Mouse (Mus musculus): ENCODE data around the gene D430042O09Rik. TPM values are rescaled to one million over a fixed set of nuclear protein-coding genes. Genes with fewer than 3 reads are reported as not detected.

D430042O09Rik gene
- polyA plus RNA-seq, 1 experiment, result 19.8 TPM

DNA sequence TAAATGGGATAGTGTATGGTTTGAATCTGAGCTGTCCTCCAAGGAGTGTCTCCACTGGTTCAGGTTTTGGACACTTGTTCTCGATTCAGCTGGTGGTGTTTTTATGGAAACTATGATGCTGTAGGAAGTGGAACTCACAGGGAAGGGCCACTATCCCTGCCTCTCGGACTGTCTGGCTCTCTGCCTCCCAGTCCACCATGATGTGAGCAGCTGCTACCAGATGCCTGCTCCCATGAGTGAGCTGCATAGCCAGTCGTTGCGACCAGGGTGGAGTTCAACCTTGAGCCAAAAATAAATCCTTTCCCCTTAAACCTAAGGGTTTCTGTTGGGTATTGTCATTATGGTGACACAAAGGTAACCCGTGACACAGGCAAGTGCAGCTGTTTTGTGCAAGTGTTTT is 216.4 kb downstream of the D430042O09Rik start:
- Histone ChIP-seq H3K4me3 (ENCODE audit: insufficient read depth, low read length) (no peak overlapping the region), H3K27ac (ENCODE audit: insufficient read depth, low read depth, low read length) (no peak overlapping the region), H3K4me1 (ENCODE audit: control insufficient read depth, insufficient read depth, low read length) (no peaks in the 10 kb centered on the region)
- TF ChIP-seq CTCF (IDR thresholded peaks at IDR 0.05; ENCODE audit: low read depth, low read length) (no peak), POLR2A (IDR thresholded peaks at IDR 0.05; ENCODE audit: borderline replicate concordance, low read depth, low read length) (no peak)

Other genes with a start within 250 kb of the D430042O09Rik start
- gene Nsmce1, start 216.3 kb upstream of the D430042O09Rik start, polyA plus RNA-seq (2012; ENCODE audit: insufficient read depth, insufficient read length, missing spikeins), result 31.9 and 34.1 TPM in 2 replicates
- 56.6 and 65.8 TPM in 2 replicates for gene Il4ra, start 155.8 kb upstream of the D430042O09Rik start, polyA plus RNA-seq (2012; ENCODE audit: insufficient read depth, insufficient read length, missing spikeins)
- gene Il21r, start 104.5 kb upstream of the D430042O09Rik start, polyA plus RNA-seq (2012; ENCODE audit: insufficient read depth, insufficient read length, missing spikeins), result 37.0 and 37.4 TPM in 2 replicates
- 16.7 and 22.0 TPM in 2 replicates for gene Gtf3c1, start 108 bp upstream of the D430042O09Rik start, polyA plus RNA-seq (2012; ENCODE audit: insufficient read depth, insufficient read length, missing spikeins)